Mouse (Mus musculus) megakaryocyte, embryonic 14.5 days (primary cell): ENCODE data around the gene Mre11a.

Source experiments
- FLI1 ChIP-seq: IDR thresholded peaks from 2 replicates; pipeline ENCODE4 v1.6.1; 2012; ENCODE audit warnings: low read length, inconsistent platforms, mixed read lengths
- GATA1 ChIP-seq: IDR thresholded peaks from 3 replicates; pipeline ENCODE4 v1.6.1; 2012; ENCODE audit warnings: mixed read lengths, low read length, inconsistent platforms, borderline replicate concordance

DNA sequence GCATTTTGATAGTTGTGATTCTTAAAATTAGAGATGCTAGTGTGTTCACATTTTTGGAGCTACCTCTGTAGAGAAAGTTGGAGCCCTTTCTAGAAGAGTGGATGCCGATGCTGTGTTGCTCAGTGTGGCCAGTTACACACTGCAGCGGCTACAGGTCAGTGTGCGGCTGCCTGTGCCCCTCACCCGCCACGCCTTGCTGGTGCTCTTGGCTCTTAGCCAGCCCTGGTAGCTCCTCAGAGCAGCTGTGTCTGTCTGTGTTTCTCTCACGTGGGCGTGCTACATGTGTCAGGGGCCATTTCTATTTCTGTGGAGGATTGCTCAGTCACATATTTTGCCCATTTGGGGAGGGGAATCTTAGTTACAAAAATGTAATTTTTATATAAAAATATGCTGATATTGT is 55.1 kb downstream of the Mre11a start:
- no peak for TF ChIP-seq GATA1
- TF ChIP-seq FLI1: no peak
